ENCODE assay signal across 8 mouse cellular contexts in the genomic region with DNA sequence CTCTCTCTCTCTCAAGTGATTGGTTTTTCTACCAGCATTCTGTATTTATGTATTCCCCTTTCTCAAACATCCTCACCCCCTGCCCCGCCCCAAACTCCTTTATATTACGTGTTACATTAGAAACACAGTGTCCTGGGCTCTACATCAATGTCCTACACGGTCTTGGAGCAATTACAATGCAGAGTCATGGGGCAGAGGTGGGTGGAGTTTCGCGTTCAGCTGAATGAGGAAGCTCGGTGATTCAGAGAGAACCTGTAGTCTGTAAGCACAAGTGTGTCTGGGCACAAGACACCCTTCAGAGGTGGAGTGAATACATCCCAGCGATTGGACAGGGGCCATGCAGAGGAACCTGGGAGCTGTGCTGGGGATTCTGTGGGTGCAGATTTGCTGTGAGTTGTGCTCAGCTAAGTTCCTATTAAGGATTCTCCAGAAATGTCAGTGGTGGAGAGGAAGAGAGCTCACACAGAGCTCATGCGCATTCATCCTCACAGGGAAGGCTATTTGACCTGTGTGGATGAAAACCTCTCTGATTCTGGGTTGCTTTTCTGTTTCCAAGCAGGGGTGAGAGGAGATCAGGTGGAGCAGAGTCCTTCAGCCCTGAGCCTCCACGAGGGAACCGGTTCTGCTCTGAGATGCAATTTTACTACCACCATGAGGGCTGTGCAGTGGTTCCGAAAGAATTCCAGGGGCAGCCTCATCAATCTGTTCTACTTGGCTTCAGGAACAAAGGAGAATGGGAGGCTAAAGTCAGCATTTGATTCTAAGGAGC.
A peak's percentile ranks its signal among the peaks of the same experiment; 100 is the strongest.
DNase-seq lines count a peak whose midpoint lies in the region; ATAC-seq lines count a peak whose summit lies in the region.
"Not testable (repeated sequence)": the region's sequence is repeated elsewhere in the genome, so short reads cannot be mapped to it uniquely, and the experiment has no call there.

No protein-coding gene starts in this region.

- H3K36me3 ChIP-seq in forebrain, embryonic 15.5 days; hindbrain, embryonic 11.5 days (ENCODE audit: control insufficient read depth, insufficient read depth, low read length); hindbrain, embryonic 15.5 days; midbrain, embryonic 11.5 days (ENCODE audit: control insufficient read depth, insufficient read depth, low read length); midbrain, embryonic 16.5 days (ENCODE audit: control insufficient read depth, insufficient read depth, low read length); neural tube, embryonic 14.5 days (ENCODE audit: control insufficient read depth, insufficient read depth, low read length): not testable (repeated sequence)

- not testable (repeated sequence) for H3K4me3 ChIP-seq in forebrain, embryonic 15.5 days; hindbrain, embryonic 11.5 days (ENCODE audit: low read depth, low read length); hindbrain, embryonic 15.5 days; midbrain, embryonic 11.5 days (ENCODE audit: low read depth, low read length); midbrain, embryonic 16.5 days (ENCODE audit: low read depth, low read length); neural tube, embryonic 14.5 days (ENCODE audit: low read depth, low read length)

- DNase-seq in hindbrain, embryonic 11.5 days (ENCODE audit: low spot score); midbrain, embryonic 11.5 days (ENCODE audit: low spot score, missing footprints): not testable (repeated sequence)

- H3K9me3 ChIP-seq in forebrain, embryonic 15.5 days; hindbrain, embryonic 11.5 days (ENCODE audit: control insufficient read depth, low read length); hindbrain, embryonic 15.5 days; midbrain, embryonic 11.5 days (ENCODE audit: control insufficient read depth, low read length); midbrain, embryonic 16.5 days (replicated peaks; ENCODE audit: control insufficient read depth, low read length, poor library complexity, severe bottlenecking); neural tube, embryonic 14.5 days (ENCODE audit: control insufficient read depth, low read length): not testable (repeated sequence)

- H3K27ac ChIP-seq in forebrain, embryonic 15.5 days (replicated peaks); hindbrain, embryonic 11.5 days (ENCODE audit: low read depth, low read length); hindbrain, embryonic 15.5 days (replicated peaks); midbrain, embryonic 11.5 days (ENCODE audit: low read depth, low read length); midbrain, embryonic 16.5 days (ENCODE audit: low read length); neural tube, embryonic 14.5 days (ENCODE audit: low read depth, low read length): not testable (repeated sequence)

- not testable (repeated sequence) for H3K27me3 ChIP-seq in forebrain, embryonic 15.5 days; hindbrain, embryonic 11.5 days (ENCODE audit: control insufficient read depth, insufficient read depth, low read length); hindbrain, embryonic 15.5 days; midbrain, embryonic 11.5 days (ENCODE audit: control insufficient read depth, insufficient read depth, low read length); midbrain, embryonic 16.5 days (ENCODE audit: control insufficient read depth, insufficient read depth, low read depth, low read length); neural tube, embryonic 14.5 days (ENCODE audit: control insufficient read depth, insufficient read depth, low read length)

- not testable (repeated sequence) for H3K9ac ChIP-seq in forebrain, embryonic 15.5 days (replicated peaks); hindbrain, embryonic 11.5 days (ENCODE audit: low read depth, low read length); hindbrain, embryonic 15.5 days; midbrain, embryonic 11.5 days (ENCODE audit: low read length); midbrain, embryonic 16.5 days (ENCODE audit: low read depth, low read length); neural tube, embryonic 14.5 days (replicated peaks; ENCODE audit: low read depth, low read length)

- WGBS in forebrain, embryonic 15.5 days: no CpG with 5 or more reads among the region's 11 CpGs
- no CpG with 5 or more reads among the region's 11 CpGs for WGBS in hindbrain, embryonic 11.5 days
- no CpG with 5 or more reads among the region's 11 CpGs for WGBS in hindbrain, embryonic 15.5 days
- WGBS in midbrain, embryonic 11.5 days: no CpG with 5 or more reads among the region's 11 CpGs
- whole genome bisulfite sequencing in midbrain, embryonic 16.5 days: no CpG with 5 or more reads among the region's 11 CpGs
- WGBS in neural tube, embryonic 14.5 days: no CpG with 5 or more reads among the region's 11 CpGs

- not testable (repeated sequence) for H3K4me1 ChIP-seq in forebrain, embryonic 15.5 days; hindbrain, embryonic 11.5 days (replicated peaks; ENCODE audit: control insufficient read depth, insufficient read depth, low read length); hindbrain, embryonic 15.5 days (replicated peaks); midbrain, embryonic 11.5 days (ENCODE audit: control insufficient read depth, insufficient read depth, low read length); midbrain, embryonic 16.5 days (ENCODE audit: control insufficient read depth, insufficient read depth, low read length); neural tube, embryonic 14.5 days (ENCODE audit: control insufficient read depth, insufficient read depth, low read length)

- not testable (repeated sequence) for H3K4me2 ChIP-seq in forebrain, embryonic 15.5 days (replicated peaks); hindbrain, embryonic 11.5 days (replicated peaks; ENCODE audit: low read depth, low read length); hindbrain, embryonic 15.5 days; midbrain, embryonic 11.5 days; midbrain, embryonic 16.5 days (ENCODE audit: low read length); neural tube, embryonic 14.5 days (ENCODE audit: low read depth, low read length)

- 0 out of 2 replicates have a peak, but pooled peaks have one; percentile 16 for ATAC-seq in forebrain, embryonic 15.5 days (replicated peaks)
- peak; percentile 50 for ATAC-seq in frontal cortex, adult (ENCODE audit: low TSS enrichment)
- ATAC-seq in hindbrain, embryonic 11.5 days (ENCODE audit: low FRiP score): peak; percentile 63
- ATAC-seq in hindbrain, embryonic 15.5 days (ENCODE audit: low FRiP score, low read depth): peak; percentile 34; the same call in 1 of the 2 replicates
- peak; percentile 91 for ATAC-seq in megakaryocyte, adult 5-6 weeks (ENCODE audit: poor library complexity, severe bottlenecking)
- peak; percentile 58 for ATAC-seq in midbrain, embryonic 11.5 days (ENCODE audit: low FRiP score)
- ATAC-seq in midbrain, embryonic 16.5 days: peak; percentile 63
- peak; percentile 58 for ATAC-seq in neural tube, embryonic 14.5 days (ENCODE audit: low read depth)

Comparison
In these comparisons a context has a peak if more than half of its experiments do, and no peak if none do; other contexts are left out.
1. ATAC-seq: peak in every context shown above with its lines; median percentile 91 in megakaryocyte, adult 5-6 weeks; 63 in hindbrain, embryonic 11.5 days; 63 in midbrain, embryonic 16.5 days; 58 in midbrain, embryonic 11.5 days; 58 in neural tube, embryonic 14.5 days; 50 in frontal cortex, adult; 34 in hindbrain, embryonic 15.5 days; 16 in forebrain, embryonic 15.5 days.